Mouse (Mus musculus): ENCODE measurements around the gene Olfr943. TPM values are rescaled to one million over a fixed set of nuclear protein-coding genes. Genes with fewer than 3 reads are reported as not detected.

The Olfr943 gene
- polyA plus RNA-seq (2012; ENCODE audit: insufficient read depth, low replicate concordance) = not detected in 2 replicates

GRCm38 (mm10) chr9:39166004-39166403 lies at the start of gene Olfr943:
Gene Olfr943, plus strand, starts transcription at chr9:39166304.
- no peak for TF ChIP-seq GATA1 (IDR thresholded peaks at IDR 0.05; ENCODE audit: borderline replicate concordance, low read length)
- TF ChIP-seq FLI1 (IDR thresholded peaks at IDR 0.05; ENCODE audit: low read length) = no peak
- no peak within 1 kb of the TSS for H3K4me3 ChIP-seq (replicated peaks)
- no peaks in the 10 kb centered on the region for H3K4me1 ChIP-seq
- peaks cover 18% of the 10 kb centered on the region for H3K9me3 ChIP-seq
- H3K27me3 ChIP-seq (replicated peaks) = no peaks in the 10 kb centered on the region
- no peaks in the 10 kb centered on the region for H3K36me3 ChIP-seq (replicated peaks; ENCODE audit: low read length)

- Histone ChIP-seq H3K27me3 (replicated peaks) (no peaks in the 10 kb centered on the region), H3K4me1 (no peaks in the 10 kb centered on the region), H3K9me3 (no peaks in the 10 kb centered on the region), H3K36me3 (replicated peaks; ENCODE audit: low read length) (no peaks in the 10 kb centered on the region), H3K4me3 (replicated peaks) (no peak overlapping the region)
- TF ChIP-seq FLI1 (IDR thresholded peaks at IDR 0.05; ENCODE audit: low read length) = no peak
- TF ChIP-seq GATA1 (IDR thresholded peaks at IDR 0.05; ENCODE audit: borderline replicate concordance, low read length) = no peak
Measured at GRCm38 (mm10) chr9:39127326-39127725, 38.8 kb upstream of the Olfr943 start.

- no peak for TF ChIP-seq FLI1 (IDR thresholded peaks at IDR 0.05; ENCODE audit: low read length)
- no peak for TF ChIP-seq GATA1 (IDR thresholded peaks at IDR 0.05; ENCODE audit: borderline replicate concordance, low read length)
- Histone ChIP-seq H3K4me3 (replicated peaks) (no peak within 1 kb of the TSS), H3K36me3 (replicated peaks; ENCODE audit: low read length) (no peaks in the 10 kb centered on the region), H3K9me3 (no peaks in the 10 kb centered on the region), H3K27me3 (replicated peaks) (no peaks in the 10 kb centered on the region), H3K4me1 (no peaks in the 10 kb centered on the region)
Measured at GRCm38 (mm10) chr9:39127831-39128230, 38.3 kb upstream of the Olfr943 start, which contains the start of gene Olfr27. Gene Olfr27, plus strand, starts transcription at chr9:39128131.

- Histone ChIP-seq H3K9me3 (no peaks in the 10 kb centered on the region), H3K4me3 (replicated peaks) (no peak overlapping the region), H3K36me3 (replicated peaks; ENCODE audit: low read length) (no peaks in the 10 kb centered on the region), H3K4me1 (no peaks in the 10 kb centered on the region), H3K27me3 (replicated peaks) (no peaks in the 10 kb centered on the region)
- TF ChIP-seq GATA1 (IDR thresholded peaks at IDR 0.05; ENCODE audit: borderline replicate concordance, low read length) = no peak
- TF ChIP-seq FLI1 (IDR thresholded peaks at IDR 0.05; ENCODE audit: low read length) = no peak
Measured at GRCm38 (mm10) chr9:39152401-39152800, 13.7 kb upstream of the Olfr943 start.

GRCm38 (mm10) chr9:39201620-39202019 lies 35.5 kb downstream of the Olfr943 start, which contains the start of gene Olfr944:
Gene Olfr944, plus strand, starts transcription at chr9:39201920.
- Histone ChIP-seq H3K4me3 (replicated peaks) (no peak within 1 kb of the TSS), H3K9me3 (no peaks in the 10 kb centered on the region), H3K36me3 (replicated peaks; ENCODE audit: low read length) (no peaks in the 10 kb centered on the region), H3K27me3 (replicated peaks) (no peaks in the 10 kb centered on the region), H3K4me1 (no peaks in the 10 kb centered on the region)
- TF ChIP-seq FLI1 (IDR thresholded peaks at IDR 0.05; ENCODE audit: low read length) (no peak), GATA1 (IDR thresholded peaks at IDR 0.05; ENCODE audit: borderline replicate concordance, low read length) (no peak)

Other genes starting within 250 kb of the Olfr943 start
- not detected in 2 replicates for gene Olfr930, start 236.5 kb upstream of the Olfr943 start, polyA plus RNA-seq (2012; ENCODE audit: insufficient read depth, low replicate concordance)
- 0.03 and 1.6 TPM in 2 replicates for gene Olfr933, start 194.0 kb upstream of the Olfr943 start, polyA plus RNA-seq (2012; ENCODE audit: insufficient read depth, low replicate concordance)
- gene Olfr934, start 178.0 kb upstream of the Olfr943 start, polyA plus RNA-seq (2012; ENCODE audit: insufficient read depth, low replicate concordance) = not detected in 2 replicates
- gene Olfr935, start 166.6 kb upstream of the Olfr943 start, polyA plus RNA-seq (2012; ENCODE audit: insufficient read depth, low replicate concordance) = not detected in 2 replicates
- not detected in 2 replicates for gene Olfr146, start 142.9 kb upstream of the Olfr943 start, polyA plus RNA-seq (2012; ENCODE audit: insufficient read depth, low replicate concordance)
- not detected in 2 replicates for gene Olfr937, start 101.4 kb upstream of the Olfr943 start, polyA plus RNA-seq (2012; ENCODE audit: insufficient read depth, low replicate concordance)
- gene Olfr938, start 87.4 kb upstream of the Olfr943 start, polyA plus RNA-seq (2012; ENCODE audit: insufficient read depth, low replicate concordance) = not detected in 2 replicates
- gene Olfr27, start 38.2 kb upstream of the Olfr943 start, polyA plus RNA-seq (2012; ENCODE audit: insufficient read depth, low replicate concordance) = not detected in 2 replicates
- gene Olfr944, start 35.6 kb downstream of the Olfr943 start, polyA plus RNA-seq (2012; ENCODE audit: insufficient read depth, low replicate concordance) = not detected in 2 replicates
- not detected in 2 replicates for gene Olfr1537, start 83.7 kb downstream of the Olfr943 start, polyA plus RNA-seq (2012; ENCODE audit: insufficient read depth, low replicate concordance)
- not detected in 2 replicates for gene Olfr945, start 110.5 kb downstream of the Olfr943 start, polyA plus RNA-seq (2012; ENCODE audit: insufficient read depth, low replicate concordance)
- gene Olfr948, start 159.7 kb downstream of the Olfr943 start, polyA plus RNA-seq (2012; ENCODE audit: insufficient read depth, low replicate concordance) = not detected in 2 replicates
- not detected in 2 replicates for gene Olfr951, start 221.1 kb downstream of the Olfr943 start, polyA plus RNA-seq (2012; ENCODE audit: insufficient read depth, low replicate concordance)

Data from megakaryocyte, embryonic 14.5 days (primary cell).